In genomic region chr10:5786923-5787322, GRCm38 (mm10) we compare ENCODE assay signal across 9 mouse cellular contexts. TPM values are rescaled to one million over a fixed set of nuclear protein-coding genes. Genes with fewer than 3 reads are reported as not detected.
DNase-seq lines count a peak whose midpoint lies in the region; ATAC-seq and TF ChIP-seq lines count a peak whose summit lies in the region.
"Had no signal": no experiment of that assay in that cellular context is flagged by ENCODE, and none has a peak within 500 bp of the region (broad histone marks: within the 10 kb centered on the region; RNA-seq: fewer than 3 reads in every experiment).

No protein-coding gene starts in this region.

- no peaks in the 10 kb centered on the region for H3K9me3 ChIP-seq in heart, postnatal 0 days (replicated peaks; ENCODE audit: control insufficient read depth, low read length)
- H3K9me3 ChIP-seq: neural tube, embryonic 12.5 days had no signal

- H3K4me1 ChIP-seq in heart, postnatal 0 days (ENCODE audit: control insufficient read depth, insufficient read depth) = no peaks in the 10 kb centered on the region
- H3K4me1 ChIP-seq in bone marrow macrophage, adult 2 months (ENCODE audit: control insufficient read depth, insufficient read depth, low read length) = no peaks in the 10 kb centered on the region
- H3K4me1 ChIP-seq: neural tube, embryonic 12.5 days had no signal

- no peaks in the 10 kb centered on the region for H3K36me3 ChIP-seq in heart, postnatal 0 days (replicated peaks; ENCODE audit: control insufficient read depth, insufficient read depth, low read length)
- H3K36me3 ChIP-seq: neural tube, embryonic 12.5 days had no signal

- no peak overlapping the region for H3K4me2 ChIP-seq in heart, postnatal 0 days (ENCODE audit: low read depth, low read length)
- H3K4me2 ChIP-seq: neural tube, embryonic 12.5 days had no signal

- no peak overlapping the region for H3K27ac ChIP-seq in heart, postnatal 0 days (ENCODE audit: low read depth)
- H3K27ac ChIP-seq in bone marrow macrophage, adult 2 months (ENCODE audit: insufficient read depth, low read depth, low read length) = no peak overlapping the region
- H3K27ac ChIP-seq: neural tube, embryonic 12.5 days had no signal

- no peak for TF ChIP-seq POLR2A in bone marrow macrophage, adult 2 months (IDR thresholded peaks at IDR 0.05; ENCODE audit: borderline replicate concordance, low read depth, low read length)

- TF ChIP-seq EP300 in heart, postnatal 0 days (IDR thresholded peaks at IDR 0.05; ENCODE audit: low read depth) = no peak

- 6% methylated on average over 4 of the region's 4 CpGs for WGBS in heart, postnatal 0 days

- no peak for DNase-seq in heart, postnatal 0 days (ENCODE audit: low spot score)
- no peak for DNase-seq in heart, adult 8-10 months (ENCODE audit: low spot score)
- peak; percentile 29 to 48 for DNase-seq in right cerebral cortex, adult 2 months (ENCODE audit: low spot score in 2 of 2)
- DNase-seq in right cerebral cortex, postnatal 10 days (ENCODE audit: low spot score in 2 of 2) = no peak
- DNase-seq in lung, postnatal 25 days (ENCODE audit: low spot score) = peak; percentile 7
- no peak for DNase-seq in Muller cell, postnatal 12 days (ENCODE audit: inconsistent ontology term)
- no peak for DNase-seq in spleen, postnatal 36 days (ENCODE audit: low spot score in 2 of 2)

- peak; percentile 77 for TF ChIP-seq CTCF in heart, postnatal 0 days (IDR thresholded peaks at IDR 0.05; ENCODE audit: low read depth)
- 0 out of 2 replicates have a peak, but pooled peaks have one; percentile 21 for TF ChIP-seq CTCF in bone marrow macrophage, adult 2 months (IDR thresholded peaks at IDR 0.05; ENCODE audit: low read depth, low read length)

- no peak overlapping the region for H3K4me3 ChIP-seq in heart, postnatal 0 days (ENCODE audit: low read depth, low read length)
- H3K4me3 ChIP-seq in bone marrow macrophage, adult 2 months (ENCODE audit: insufficient read depth, low read length) = no peak overlapping the region
- H3K4me3 ChIP-seq: neural tube, embryonic 12.5 days had no signal

- no peak for ATAC-seq in heart, postnatal 0 days (ENCODE audit: insufficient read depth, low read depth)

- no peaks in the 10 kb centered on the region for H3K27me3 ChIP-seq in heart, postnatal 0 days (ENCODE audit: control insufficient read depth, insufficient read depth, low read length)
- H3K27me3 ChIP-seq: neural tube, embryonic 12.5 days had no signal

- H3K9ac ChIP-seq in heart, postnatal 0 days (replicated peaks; ENCODE audit: low read depth, low read length) = no peak overlapping the region
- H3K9ac ChIP-seq: neural tube, embryonic 12.5 days had no signal

RNA-seq across cellular contexts. Expression of gene Fbxo5, which starts 18.5 kb away (rescaled TPM):
- 11.0 and 11.2 TPM in 2 replicates for total RNA-seq in heart, postnatal 0 days (2014; rRNA removed; ENCODE audit: low replicate concordance)
- 11.4 and 12.7 TPM in 2 replicates for polyA plus RNA-seq in heart, postnatal 0 days (2015; fragmentation: Nextera tagmentation; extraction: Ambion mirVana)
- total RNA-seq in heart, adult 8-10 months (2022) = 1 to 10 TPM in 1 of 4 experiments, under 1 TPM in 3; 0.49 to 1.8 (median 0.90) TPM
- 23.1 and 26.2 TPM in 2 replicates for polyA plus RNA-seq in bone marrow macrophage, adult 2 months (2012; ENCODE audit: insufficient read depth, insufficient read length, missing spikeins)

RNA-seq across cellular contexts. Expression of gene Mtrf1l, which starts 36.8 kb away (rescaled TPM):
- total RNA-seq in heart, postnatal 0 days (2014; rRNA removed; ENCODE audit: low replicate concordance) = 12.9 and 15.6 TPM in 2 replicates
- polyA plus RNA-seq in heart, postnatal 0 days (2015; fragmentation: Nextera tagmentation; extraction: Ambion mirVana) = 9.5 and 11.4 TPM in 2 replicates
- total RNA-seq in heart, adult 8-10 months (2022) = 1 to 10 TPM; 8.5 to 9.4 (median 8.8) TPM
- 14.4 and 16.4 TPM in 2 replicates for polyA plus RNA-seq in bone marrow macrophage, adult 2 months (2012; ENCODE audit: insufficient read depth, insufficient read length, missing spikeins)

Comparison
In these comparisons a context has a peak if more than half of its experiments do, and no peak if none do; other contexts are left out.
1. DNase-seq: peak in right cerebral cortex, adult 2 months (2 of 2) and lung, postnatal 25 days (single experiment); none in heart, postnatal 0 days (single experiment), heart, adult 8-10 months (single experiment), right cerebral cortex, postnatal 10 days (0 of 2), Muller cell, postnatal 12 days (single experiment) and spleen, postnatal 36 days (0 of 2).